Mouse (Mus musculus): ENCODE data around the gene Sctr.
A peak's percentile ranks its signal among the peaks of the same experiment; 100 is the strongest.

Gene Sctr

DNA sequence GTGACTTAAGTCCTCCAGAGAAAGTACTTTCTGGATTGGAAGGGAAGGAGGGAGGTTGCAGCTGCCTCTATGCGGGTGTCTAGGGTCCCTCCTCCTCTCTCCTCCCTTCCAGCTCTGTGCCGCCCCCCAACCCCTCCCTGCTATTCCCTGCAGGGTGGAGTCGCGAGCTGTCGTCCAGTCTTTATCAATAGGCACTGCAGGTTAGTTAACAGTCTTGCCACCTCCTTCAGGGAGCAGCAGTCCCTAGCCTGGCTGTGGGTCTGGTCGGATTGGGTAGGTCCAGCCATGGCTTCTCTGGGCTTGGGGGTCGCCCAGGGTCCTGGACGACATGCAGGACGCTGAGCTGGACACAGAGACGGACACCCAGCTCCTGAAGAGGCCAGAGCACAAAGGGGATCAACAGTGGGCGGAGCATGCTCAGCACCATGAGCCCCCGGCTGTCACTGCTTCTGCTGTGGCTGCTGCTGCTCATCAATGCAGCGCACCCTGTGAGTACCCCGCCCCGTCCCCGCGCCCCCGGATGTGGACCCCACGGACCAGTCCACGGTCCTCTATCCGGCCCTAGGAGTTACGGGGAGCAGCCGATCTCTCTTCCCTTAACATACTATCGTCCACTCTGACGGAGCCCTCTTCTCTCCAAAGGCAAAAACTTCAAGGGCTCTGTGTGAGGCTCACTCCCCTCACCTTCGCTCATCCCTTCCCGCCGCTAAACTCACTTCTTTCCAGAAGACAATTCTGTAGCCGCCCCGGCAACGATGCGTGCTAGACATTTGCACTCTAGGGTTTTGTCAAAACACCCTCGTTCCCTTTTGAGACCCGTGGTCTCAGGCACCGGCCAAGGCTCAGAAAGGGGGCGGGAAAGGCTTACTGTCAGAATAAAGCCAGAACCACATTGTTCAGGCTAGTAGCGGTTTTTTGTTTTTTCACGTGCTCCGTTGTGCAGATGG is at the start of gene Sctr:
Gene Sctr, plus strand, starts transcription at position 51 of the 947 bp plus-strand sequence.
- peak; percentile 65 for DNase-seq

DNA sequence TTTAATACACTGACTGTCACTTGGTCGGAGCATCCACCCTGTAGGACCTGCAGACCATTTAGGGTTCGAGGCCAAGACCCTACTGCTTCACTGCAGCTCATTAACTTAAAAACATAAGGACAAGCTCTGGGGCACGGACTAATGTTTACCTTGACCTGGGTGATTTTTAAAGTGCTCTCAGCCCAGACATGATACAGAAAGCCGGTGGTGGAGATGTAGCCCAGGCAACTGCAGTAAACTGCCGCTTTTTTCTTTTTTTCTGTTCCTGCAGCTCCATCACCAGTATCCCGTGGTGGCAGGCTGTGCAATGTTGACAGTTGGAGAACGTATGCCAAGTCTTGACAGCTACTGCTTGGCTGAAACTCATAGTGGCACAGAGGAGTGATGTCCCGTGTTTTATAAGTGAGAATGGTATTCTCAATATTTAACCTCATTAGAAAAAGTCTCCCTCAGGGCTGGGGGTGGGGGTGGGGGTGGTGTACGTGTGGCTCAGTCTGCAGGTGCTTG is 48.9 kb upstream of the Sctr start:
- DNase-seq = no peak

DNA sequence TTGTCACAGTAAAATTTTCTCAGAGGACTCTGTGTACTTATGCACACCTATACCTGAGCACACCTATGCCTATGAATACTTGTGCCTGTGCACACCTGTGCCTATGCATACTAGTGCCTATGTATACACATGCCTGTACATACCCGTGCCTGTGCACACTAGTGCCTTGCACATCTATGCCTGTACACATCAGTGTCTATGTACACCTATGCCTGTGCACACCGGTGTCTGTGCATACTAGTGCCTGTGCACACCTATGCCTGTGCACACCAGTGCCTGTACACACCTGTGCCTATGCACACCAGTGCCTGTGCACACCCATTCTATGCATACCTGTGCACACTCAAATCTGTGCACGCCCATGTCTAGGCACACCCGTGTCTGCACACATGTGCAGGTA is 47.2 kb upstream of the Sctr start:
- DNase-seq = no peak

DNA sequence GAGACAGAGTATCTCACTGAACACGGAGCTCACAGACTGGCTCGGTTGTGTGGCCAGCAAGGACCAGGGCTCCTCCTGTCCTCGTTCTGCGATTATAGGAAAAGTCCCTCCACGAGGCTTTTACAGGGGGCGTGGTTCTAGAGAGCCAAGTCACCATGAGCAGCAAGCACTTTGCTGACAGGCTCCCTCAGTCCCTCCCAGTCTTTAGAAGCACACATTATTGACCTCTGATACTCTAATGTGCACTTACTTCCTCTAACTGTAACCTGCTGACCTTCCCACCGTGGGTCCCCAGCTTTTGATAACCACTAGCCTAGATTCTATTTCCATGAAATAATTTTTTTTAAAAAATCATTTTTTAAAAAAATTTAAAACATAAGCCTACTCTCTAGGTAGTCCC is 46.8 kb upstream of the Sctr start:
- DNase-seq = no peak

DNA sequence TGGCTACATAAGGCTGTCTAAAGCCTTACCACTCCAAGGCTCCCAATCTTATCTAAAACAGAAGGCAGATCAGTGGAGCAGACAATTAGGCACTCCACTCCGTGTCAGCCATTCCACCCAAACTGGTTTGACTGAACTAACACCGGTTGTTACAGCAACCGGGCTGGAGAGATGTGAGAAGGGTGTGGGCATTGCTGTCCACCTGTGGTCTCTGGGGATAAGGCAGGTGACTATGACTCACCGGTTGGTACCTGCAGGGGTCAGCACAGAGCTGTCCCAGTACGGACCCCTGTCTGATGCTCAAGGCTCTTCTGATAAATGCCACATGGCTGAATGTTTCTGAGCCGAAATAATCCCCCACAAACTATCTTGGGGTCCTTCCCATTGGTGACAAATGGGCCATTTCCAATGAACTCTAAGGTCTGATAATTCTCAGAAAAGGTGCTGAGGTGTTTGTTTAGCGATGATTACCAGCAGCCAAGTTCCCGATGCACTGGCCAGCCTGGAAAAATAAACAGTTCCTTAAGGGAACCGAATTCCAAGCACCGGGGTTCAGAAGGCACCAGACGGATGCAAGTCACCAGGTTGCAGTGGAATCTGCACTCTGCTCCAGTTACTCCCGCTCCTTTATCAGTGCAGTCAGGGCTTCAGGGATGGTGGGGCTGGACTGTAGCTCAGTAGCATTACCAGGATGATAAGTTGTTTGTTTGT is 40.7 kb upstream of the Sctr start:
- no peak for DNase-seq

DNA sequence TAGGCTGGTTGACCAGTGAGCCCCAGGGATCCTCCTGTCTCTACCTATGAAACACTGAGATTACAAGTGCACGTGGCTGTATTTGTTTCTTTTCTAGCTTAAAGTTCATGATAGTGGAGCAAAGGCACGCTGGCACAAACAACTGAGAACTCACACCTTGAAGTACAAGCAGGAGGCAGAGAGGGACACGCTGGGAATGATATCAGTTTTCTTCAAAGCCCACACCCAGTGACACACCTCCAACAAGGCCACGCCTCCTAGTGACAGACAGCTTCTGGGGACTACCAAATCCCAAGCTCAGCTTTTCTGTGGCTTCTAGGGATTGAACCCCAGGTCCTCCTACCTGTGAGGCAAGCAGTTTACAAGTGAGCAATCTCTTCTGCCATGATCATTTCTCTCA is 33.6 kb upstream of the Sctr start:
- DNase-seq = no peak

DNA sequence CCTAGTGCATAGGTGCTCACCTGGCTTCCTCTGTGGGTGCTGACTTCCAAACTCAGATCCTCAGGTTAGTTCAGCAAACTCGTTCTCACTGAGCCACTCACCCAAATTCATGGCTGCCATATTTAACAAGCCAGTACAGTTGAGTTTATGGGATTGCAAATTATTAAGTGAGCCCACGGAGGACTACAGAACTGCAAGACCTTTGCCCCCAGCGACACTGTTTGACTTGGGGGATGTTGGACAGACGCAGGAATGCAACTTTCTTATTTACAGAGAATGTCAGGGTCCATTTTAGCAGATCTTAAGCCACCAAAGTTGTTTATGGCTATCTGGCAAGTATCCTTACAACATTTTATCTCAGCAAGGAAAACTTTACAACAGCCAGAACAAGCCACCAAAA is 31.6 kb upstream of the Sctr start:
- no peak for DNase-seq

DNA sequence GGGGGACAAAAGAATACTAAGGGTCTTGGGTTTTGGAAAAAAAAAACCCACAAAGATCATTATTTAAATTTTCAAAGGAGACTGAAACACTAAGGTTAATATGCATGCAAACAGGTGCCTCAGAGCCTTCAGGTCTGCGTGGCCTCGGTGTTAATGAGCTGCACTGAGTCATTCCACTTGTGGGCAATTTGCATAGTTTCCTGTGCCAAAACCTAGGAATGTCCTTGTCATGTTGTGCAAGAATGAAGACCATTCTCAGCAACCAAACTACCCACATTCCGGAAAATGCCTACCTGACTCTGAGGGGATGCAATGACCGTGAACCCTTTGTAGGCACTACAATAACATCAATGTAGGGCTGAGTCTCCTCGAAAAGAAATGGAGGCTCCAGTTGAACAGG is 20.1 kb upstream of the Sctr start:
- no peak for DNase-seq

DNA sequence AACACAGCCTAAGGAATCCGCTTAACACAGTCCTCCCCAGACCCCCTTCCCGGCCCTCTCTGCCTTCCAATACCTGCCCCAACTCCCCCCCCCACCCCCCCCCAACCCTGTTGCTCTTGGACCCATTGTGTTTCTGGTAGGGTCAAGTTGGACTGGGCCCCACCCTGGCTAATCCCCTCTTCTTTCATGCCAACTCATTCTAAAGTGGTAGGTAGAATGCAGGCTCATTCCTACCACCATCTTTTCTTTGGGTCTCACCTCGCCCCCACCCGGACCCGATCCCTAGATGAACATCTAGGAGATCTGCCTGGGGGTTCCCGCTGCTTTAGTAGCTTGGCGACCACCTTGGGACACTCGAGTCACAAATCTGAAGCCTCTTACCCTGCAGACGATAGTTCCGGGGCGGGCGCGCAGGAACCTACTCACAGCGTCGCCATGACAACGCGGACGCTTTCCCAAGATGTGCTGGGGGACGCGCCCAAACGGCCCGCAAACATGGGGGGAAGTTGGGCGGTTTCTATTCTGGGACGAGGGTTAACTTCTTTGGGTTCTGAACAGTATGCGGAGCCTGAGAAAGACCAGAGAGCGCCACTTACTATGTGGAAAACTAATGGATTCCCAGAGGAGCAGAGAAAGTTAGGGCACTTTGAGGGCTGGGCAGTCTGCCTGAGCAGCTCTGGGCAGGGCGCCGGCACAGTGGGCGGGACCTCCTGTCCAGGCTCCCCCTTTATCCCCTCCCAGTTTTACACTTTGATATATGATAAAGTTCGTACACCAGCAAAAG is 9.7 kb upstream of the Sctr start, which contains the start of gene Cfap221:
Gene Cfap221, minus strand, starts transcription at position 437 of the 784 bp plus-strand sequence.
- peak; percentile 93 for DNase-seq

DNA sequence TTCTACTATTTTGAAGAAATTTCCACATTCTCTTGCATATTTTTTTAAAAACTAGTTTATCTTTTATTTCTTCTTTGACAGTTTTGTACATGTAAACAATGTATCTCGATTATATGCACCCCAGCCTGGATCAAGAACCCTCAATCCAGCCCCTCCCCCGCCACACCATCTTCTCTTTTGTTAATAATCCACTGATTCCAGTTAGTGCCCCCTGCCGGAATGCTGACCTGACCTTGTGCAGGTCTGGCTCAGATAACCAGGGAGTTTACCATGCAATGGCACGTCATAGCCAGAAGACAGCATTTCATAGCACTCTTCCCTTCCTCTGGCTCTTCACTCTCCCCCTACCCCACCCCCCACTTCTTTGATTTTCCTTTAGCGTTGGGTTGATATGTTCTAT is 9.1 kb upstream of the Sctr start:
- DNase-seq = peak; percentile 62

DNA sequence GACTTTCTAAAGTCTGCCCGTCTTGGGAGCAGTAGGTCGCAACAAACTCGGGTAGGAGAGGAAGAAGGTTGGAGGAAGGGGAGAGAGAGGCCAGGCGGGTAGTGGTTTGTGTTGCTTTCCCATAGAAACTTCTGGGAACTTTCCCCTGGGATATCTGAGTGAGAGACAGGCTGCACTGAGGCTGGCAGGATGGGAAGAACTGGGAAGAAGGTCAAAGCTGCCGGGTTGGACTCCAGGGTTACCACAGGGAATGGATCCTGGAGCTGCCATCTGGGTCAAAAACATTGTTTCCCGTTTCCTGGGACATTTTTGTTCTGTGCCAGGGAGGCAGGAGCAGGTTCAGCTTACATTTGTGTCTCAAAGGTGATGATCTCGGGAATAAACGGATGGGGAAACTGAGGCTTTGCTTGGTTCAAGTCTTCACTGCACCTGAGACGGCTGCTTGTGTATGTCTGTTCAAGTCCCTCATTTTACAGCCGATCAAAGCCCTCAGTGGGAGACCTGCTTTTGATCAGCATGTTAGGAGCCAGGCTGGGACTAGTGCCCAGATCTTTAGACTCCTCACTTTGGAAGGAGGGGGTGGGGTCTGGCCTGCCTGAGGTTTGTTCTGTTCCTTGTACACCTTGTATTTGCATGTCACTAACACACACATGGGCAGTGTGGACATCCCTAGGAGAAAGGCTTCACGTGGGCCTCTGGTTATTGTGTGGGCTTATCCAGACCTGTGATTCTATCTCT is 1.3 kb downstream of the Sctr start:
- no peak for DNase-seq

DNA sequence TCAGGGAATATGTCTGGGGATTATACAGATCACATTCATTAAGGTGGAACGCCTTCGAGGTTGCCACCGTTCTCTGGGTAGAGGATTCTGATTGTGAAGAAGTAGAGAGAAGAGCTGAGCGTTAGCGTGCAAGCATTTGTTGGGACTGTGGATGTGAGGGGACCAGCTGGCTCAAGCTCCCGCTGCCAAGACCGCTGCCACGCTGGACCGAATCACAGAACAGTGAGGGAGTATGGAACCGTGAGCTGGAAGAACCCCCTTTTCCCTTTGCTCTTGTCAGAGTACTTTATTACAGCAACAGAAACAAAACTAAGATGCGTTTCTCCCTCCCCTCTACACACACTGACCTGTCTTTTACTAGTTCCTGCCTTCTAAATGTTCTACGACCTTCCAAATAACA is 5.9 kb downstream of the Sctr start:
- no peak for DNase-seq

DNA sequence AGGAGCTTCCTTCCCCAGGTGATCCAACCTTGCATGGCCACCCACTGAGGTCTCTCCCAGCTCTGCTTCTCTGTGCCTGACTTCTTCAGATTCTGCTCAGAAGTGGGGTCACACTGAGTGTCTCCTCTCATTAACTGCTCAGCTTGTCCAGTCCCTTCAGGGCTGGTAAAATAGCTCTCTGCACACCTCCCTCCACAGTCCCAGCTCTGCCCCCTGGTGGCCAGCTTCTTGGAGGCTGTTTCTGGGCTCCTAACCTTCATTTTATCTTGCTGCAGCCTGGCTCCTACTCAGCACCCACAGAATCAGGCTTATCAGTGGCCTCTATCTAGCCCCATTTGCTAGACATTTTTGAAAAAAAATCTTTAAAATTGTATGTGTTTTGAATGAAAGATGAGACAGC is 6.4 kb downstream of the Sctr start:
- peak; percentile 75 for DNase-seq

DNA sequence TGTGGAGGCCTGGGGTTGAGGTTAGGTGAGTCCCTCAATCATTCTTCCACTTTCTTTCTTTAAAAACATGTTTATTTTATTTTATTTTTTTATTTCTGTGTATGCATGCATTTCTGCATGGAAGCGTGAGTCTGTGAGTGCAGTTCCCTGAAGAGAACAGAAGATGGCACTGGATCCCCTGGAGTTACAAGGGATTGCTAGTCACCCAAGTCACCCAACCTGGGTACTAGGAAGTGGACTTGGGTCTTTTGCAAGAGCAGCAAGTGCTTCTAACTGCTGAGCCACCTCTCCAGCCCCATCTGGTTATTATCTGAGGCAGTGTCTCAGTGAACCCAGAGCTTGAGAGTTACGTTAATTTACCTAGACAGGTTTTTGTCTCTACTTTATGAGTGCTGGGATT is 9.5 kb downstream of the Sctr start:
- no peak for DNase-seq

DNA sequence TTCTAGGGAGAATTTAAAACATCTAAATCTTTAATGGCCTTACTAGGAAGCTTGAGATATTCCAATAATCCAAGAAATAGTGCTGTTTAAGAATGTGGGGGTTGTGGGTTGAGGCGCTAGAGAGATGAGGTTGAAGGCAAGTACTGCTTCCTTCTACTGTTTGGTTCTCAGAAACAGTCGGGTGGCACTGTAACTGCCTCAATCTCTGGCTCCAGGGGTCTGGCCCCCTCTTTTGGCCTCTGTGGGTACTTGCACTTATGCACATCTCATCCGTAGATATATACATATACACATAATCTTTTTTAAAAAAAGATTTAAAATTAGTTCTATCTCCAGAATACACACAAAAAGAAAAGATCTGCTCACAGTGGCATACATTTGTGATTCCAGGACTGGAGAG is 12.2 kb downstream of the Sctr start:
- DNase-seq = no peak

DNA sequence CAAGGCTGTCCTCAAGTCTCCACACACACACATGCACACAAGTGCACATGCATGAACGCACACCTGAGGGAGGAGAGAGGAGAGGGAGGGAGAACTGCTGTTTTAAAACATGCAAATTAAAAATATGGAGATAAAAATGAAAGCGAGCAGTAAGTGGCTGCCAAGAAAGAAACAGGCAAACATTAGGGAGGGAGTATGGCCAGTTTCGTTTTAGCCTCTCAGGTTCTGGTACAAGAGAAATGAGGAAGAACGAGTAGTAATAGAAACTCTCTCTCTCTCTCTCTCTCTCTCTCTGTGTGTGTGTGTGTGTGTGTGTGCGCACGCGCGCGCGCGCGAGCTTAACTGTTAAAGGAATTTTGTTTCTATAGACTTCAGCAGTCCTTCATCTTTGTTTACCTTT is 12.7 kb downstream of the Sctr start:
- no peak for DNase-seq

DNA sequence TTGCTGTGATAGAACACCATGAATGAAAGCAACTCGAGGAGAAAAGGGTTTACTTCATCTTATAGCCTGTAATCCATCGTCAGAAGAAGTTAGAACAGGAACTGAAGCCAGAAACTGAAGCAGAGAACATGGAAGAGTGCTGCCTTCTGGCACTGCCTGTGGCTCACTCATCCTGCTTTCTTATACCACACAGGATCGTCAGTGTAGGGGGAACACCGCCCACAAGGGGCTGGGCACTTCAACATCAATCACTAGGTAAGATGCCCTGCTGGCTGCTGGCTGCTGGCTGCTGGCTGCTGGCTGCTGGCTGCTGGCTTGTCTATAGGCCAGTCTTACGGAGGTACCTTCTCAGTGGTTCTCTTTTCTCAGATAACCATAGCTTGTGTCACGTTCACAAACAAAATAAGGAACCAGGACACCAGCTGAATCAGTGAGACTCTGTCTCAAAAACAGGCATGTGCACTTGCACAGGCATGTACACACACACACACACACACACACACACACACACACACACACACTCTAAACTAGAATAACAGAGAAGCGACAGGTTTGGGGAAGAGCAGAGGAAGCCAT is 13.7 kb downstream of the Sctr start:
- DNase-seq = no peak

DNA sequence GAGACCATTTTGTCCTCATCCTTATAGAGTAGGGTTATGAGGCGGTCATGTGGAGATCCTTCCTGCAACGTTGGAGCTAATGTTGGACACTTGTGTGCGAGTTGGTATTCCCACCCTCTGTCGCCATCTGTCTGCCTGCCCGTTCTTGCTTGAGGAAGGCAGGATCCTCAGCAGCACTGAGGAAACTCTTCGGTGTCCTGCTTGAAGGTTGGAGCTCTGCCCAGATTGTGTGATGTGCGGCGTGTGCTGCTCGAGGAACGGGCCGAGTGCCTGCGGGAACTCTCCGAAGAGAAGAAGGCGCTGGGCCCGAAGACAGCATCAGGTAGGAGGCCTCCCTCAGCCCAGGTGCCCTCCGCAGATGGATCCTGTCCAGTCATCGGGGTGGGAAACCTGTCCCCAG is 15.3 kb downstream of the Sctr start:
- DNase-seq = no peak

DNA sequence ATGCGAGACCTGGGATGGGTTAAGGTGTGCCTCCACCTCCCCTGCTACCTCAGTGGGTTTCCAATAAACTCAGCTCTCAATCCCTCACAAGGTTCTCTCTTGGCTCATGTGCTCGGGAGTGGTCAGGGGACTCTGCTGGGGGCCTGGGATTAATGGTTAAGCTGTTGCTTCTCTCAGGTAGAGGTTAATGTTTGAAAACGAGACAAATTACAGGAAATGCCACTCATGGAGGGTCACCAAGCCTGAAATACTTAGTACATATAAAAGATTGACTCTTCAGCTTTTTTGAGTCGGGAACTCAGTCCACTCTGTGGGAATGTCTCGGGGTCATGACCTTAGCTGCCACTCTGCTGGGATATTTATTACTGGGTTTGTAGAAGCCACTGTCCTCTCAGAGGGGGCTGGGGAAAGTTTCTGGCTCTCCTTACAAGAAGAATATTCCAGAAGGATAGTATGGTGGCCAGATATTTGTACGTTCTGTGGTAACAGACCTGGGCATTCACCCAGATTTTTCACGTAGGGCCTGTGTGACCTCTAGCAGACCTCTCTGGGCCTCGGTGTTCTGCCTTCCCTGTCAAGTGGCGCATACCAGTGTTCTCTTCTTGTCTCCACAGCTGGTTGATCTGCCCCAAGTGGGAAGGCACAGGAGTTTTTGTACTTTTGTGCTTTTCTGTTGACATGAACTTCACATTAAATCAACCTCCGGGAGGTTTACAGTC is 17.8 kb downstream of the Sctr start:
- no peak for DNase-seq

DNA sequence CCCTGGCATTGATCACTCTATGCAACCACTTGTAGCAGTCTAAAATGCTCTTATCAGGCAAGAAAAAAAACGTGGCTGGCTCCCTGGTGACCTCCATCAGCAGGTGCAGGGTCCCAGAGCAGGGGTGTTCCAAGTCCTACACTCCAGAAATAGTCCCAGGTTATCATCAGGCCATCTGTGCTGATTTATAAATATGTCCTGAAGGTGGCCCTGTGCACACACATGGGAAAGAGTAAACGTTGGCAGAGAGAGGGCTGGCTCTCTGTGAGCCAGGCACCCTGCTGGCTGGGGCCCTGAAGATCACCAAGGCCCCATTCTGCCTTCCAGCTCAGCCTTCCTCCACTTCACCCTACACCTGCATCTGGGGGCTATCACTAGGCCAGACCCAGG is 18.4 kb downstream of the Sctr start:
- DNase-seq = no peak

DNA sequence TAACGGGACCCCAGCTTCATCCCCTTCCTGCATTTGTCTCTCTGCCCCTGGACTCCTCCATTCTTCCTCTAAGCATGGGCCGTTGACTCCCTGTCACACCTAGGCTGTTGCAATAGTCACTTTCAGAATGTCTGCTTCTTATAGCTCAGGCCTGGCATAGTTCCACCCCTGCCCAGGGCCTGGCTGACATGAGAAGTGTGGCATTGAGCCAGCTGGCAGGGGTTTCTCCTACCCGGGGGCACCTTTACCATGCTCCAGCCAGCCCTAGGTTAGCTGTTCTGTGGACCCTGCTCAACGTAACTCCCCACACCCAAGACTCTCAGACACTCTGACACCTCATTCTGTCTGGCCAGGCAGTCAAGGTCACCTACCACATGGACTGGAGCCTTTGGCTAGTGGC is 21.0 kb downstream of the Sctr start:
- DNase-seq = no peak

Data from embryo, embryonic 11 days (tissue).